Mouse (Mus musculus) bone marrow, adult 2 months (tissue): Measurements from ENCODE around the gene Faf2. TPM values are rescaled to one million over a fixed set of nuclear protein-coding genes. Genes with fewer than 3 reads are reported as not detected.
"Not testable (repeated sequence)": the region's sequence is repeated elsewhere in the genome, so short reads cannot be mapped to it uniquely, and the experiment has no call there.

ENCODE experiments used
- H3K27ac ChIP-seq: fragments of 200-500 bp; 2 replicates; pipeline ENCODE4 v1.5.1; 2012; ENCODE audit warnings: low read depth, mild to moderate bottlenecking, control low read depth, inconsistent platforms, low read length; ENCODE audit not compliant: control insufficient read depth, poor library complexity, insufficient read depth
- H3K4me1 ChIP-seq: fragments of 200-500 bp; 2 replicates; pipeline ENCODE4 v1.6.1; 2011; ENCODE audit warnings: low read length; ENCODE audit not compliant: control insufficient read depth, insufficient read depth
- H3K4me3 ChIP-seq: fragments of 200-500 bp; replicated peaks from 2 replicates; pipeline ENCODE3; 2011; ENCODE audit warnings: mild to moderate bottlenecking, low read depth, low read length, control low read depth; ENCODE audit not compliant: control insufficient read depth
- CTCF ChIP-seq: fragments of 200-500 bp; IDR thresholded peaks from 2 replicates; pipeline ENCODE4 v1.5.1; 2011; ENCODE audit warnings: low read length, control low read depth; ENCODE audit not compliant: control insufficient read depth, insufficient read depth
- POLR2A ChIP-seq: fragments of 200-500 bp; IDR thresholded peaks from 2 replicates; pipeline ENCODE4 v1.6.1; 2011; ENCODE audit warnings: low read depth, mild to moderate bottlenecking, control low read depth, low read length, borderline replicate concordance; ENCODE audit not compliant: control insufficient read depth
- WGBS: fragments of 180-500 bp; shearing (Covaris S2); methylation state at CpG from one replicate; pipeline ENCODE4 v1.1.7; 2018; 5-methylcytosine and 5-hydroxymethylcytosine counted together
- polyA plus RNA-seq: library from polyadenylated mRNA; stranded (reverse); fragments of >200 nt; gene quantifications from 2 replicates; pipeline ENCODE4 v1.2.4, GENCODE M21; 2011; ENCODE audit warnings: low replicate concordance; ENCODE audit not compliant: missing spikeins, insufficient read depth, insufficient read length

The Faf2 gene
- polyA plus RNA-seq, 1 experiment = 26.3 TPM

DNA sequence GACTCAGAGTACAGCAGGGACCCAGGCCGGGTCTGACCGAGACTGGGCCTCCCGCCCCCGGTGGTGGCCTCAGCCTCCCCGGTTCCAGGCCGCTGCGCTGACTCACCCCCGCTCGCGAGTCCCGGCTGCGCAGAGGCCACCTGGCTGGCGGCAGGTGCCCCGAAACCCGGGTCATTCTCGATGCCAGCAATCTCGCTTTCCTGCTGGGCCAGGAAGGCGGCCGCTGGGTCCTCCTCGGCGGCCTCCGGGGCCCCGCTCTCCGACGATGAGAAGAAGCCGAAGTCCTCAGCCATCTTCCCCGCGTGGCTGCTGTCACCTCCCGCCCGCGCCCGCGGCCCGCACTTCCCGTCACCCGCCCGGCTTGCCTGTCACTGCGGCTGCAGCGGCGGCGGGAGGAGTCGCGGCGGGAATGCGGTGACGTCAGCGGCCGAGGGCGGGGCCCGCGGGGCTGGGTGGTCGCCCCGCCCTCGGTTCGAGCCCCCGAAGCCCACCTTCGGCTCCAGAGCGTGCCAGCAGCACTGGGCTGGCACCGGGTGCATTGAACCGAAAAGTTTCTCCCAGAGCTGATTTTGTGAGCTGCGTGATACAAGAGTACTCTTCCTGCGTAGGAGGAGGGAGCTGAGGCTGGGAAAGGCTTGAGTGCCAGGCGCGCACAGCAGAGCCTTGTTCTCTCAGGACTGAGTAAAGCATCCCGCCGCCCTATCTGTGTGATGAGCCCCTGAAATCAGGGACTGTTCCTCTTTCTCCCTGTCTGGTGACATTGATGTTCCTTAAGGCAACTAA is 10.4 kb upstream of the Faf2 start, which contains the start of gene Cltb:
Gene Cltb, minus strand, starts transcription at position 373 of the 783 bp plus-strand sequence.
- WGBS = under 1% methylated on average over 65 of the region's 66 CpGs
- H3K4me1 ChIP-seq = no peaks in the 10 kb centered on the region
- peak within 1 kb of the TSS; percentile 79 for H3K4me3 ChIP-seq
- TF ChIP-seq POLR2A (peak; percentile 25; the same call in 1 of the 2 replicates), CTCF (no peak)
- H3K27ac ChIP-seq = peak within 1 kb of the TSS; percentile 54

- H3K4me1 ChIP-seq, H3K4me3 ChIP-seq, H3K27ac ChIP-seq: not testable (repeated sequence)
- 73% methylated on average over 8 of the region's 8 CpGs for WGBS
Measured at GRCm38 (mm10) chr13:54613141-54613540, 8.4 kb upstream of the Faf2 start.

DNA sequence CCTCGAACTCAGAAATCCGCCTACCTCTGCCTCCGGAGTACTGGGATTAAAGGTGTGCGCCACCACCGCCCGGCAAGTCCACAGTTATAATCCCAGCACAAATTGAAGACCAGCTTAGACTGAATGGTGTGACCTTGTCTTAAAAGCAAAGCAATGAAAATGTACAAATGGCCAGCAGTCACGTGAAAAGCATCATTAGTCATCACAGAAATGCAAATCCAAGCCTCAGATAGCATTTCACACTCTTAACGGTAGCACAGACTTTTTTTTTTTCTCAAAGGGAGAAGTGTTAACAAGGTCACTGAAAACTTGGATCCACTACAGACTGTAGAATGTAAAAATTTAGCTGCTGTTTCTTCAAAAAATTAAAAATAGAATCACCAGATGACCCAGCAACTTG is 5.3 kb upstream of the Faf2 start:
- TF ChIP-seq CTCF (no peak), POLR2A (no peak)
- WGBS = 82% methylated on average over 8 of the region's 8 CpGs
- Histone ChIP-seq H3K4me3 (no peak overlapping the region), H3K4me1 (no peaks in the 10 kb centered on the region; the same call in 1 of the 2 replicates), H3K27ac (no peak overlapping the region)

GRCm38 (mm10) chr13:54616998-54617397 is 4.6 kb upstream of the Faf2 start:
- H3K4me1 ChIP-seq = no peaks in the 10 kb centered on the region; the same call in 1 of the 2 replicates
- no peak overlapping the region for H3K27ac ChIP-seq
- 63% methylated on average over 6 of the region's 6 CpGs for WGBS
- H3K4me3 ChIP-seq = no peak overlapping the region
- no peak for TF ChIP-seq CTCF
- no peak for TF ChIP-seq POLR2A

DNA sequence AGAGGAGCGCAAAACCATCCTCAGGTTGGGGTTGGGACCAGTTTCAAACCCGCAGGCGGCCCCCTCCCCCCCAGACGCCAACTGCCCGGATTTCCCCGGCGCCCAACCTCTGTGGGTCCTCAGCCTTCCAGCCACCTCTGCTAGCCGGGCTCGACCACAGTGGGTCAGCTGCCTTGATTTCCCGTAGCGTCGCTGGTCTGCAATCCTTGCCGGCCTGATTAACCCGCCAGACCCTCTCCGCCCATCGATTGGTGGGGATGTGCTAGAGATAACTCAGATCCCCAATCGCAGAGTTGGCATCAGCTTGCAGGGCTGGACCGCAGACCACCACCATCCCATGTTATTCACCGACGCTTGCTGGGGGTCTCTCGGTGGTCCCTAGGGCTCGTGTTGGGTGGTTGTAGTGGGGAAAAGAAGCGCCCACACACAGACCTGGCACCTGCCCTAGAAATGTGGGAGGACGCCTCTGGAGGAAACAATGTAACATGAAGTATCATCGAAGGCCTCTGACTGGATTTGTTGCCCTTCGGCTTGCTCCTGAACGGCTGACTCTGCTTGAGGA is 457 bp downstream of the Faf2 start:
- TF ChIP-seq CTCF = no peak
- no peak for TF ChIP-seq POLR2A
- Histone ChIP-seq H3K4me3 (peak overlapping the region; percentile 92), H3K4me1 (peaks cover 2% of the 10 kb centered on the region; the same call in 1 of the 2 replicates), H3K27ac (peak overlapping the region; percentile 80)
- WGBS = under 1% methylated on average over 27 of the region's 27 CpGs

DNA sequence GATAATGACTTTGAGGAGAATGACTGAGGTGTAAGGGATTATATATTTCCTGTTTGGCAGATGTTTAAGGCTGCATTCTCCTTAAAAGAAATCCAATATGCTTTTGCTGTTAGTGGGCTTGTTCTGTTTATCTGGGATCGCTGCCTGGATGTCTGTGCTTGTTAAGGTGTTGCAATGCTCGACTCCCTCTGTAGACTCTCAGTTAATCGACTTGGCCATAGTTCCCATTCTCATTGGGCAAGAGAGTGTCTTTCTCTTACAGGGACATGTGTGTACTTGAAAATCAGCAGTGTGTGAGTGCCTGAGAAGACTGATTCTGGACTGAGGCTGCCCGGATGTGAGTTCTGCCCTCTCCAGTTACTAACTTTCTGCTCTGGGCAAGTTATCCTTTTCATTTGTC is 7.5 kb downstream of the Faf2 start:
- H3K27ac ChIP-seq = no peak overlapping the region
- H3K4me1 ChIP-seq = peaks cover 2% of the 10 kb centered on the region; the same call in 1 of the 2 replicates
- WGBS = 52% methylated on average over 4 of the region's 4 CpGs
- no peak overlapping the region for H3K4me3 ChIP-seq
- TF ChIP-seq POLR2A (no peak), CTCF (no peak)

DNA sequence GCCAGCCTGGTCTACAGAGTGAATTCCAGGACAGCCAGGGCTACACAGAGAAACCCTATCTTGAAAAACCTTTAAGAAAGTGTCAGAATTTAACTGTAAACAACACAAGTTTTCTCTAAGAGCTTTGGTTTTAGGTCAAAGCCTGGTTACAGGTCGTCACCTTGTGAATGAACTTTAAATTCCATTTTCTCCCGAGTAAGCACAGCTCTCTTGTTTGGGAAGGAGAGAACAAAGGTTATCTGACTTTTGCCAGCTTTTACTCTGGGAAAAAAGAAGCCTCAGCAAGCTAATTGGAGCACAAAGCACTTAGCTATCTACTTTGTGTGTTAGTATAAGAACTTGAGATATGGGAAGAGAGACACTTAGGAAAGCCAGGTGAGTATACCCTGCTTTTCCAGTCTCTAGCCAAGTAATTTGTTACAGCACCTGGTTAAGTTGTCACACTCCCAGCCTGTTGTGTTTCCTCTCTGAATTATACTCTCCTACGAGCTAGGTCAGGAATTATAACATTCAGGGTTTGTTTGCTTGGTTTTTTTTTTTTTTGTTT is 11.2 kb downstream of the Faf2 start:
- H3K27ac ChIP-seq = no peak overlapping the region
- no peak for TF ChIP-seq POLR2A
- TF ChIP-seq CTCF = no peak
- no peak overlapping the region for H3K4me3 ChIP-seq
- no peaks in the 10 kb centered on the region for H3K4me1 ChIP-seq
- WGBS = 83% methylated on average over 3 of the region's 3 CpGs

GRCm38 (mm10) chr13:54635011-54635410 is 13.4 kb downstream of the Faf2 start:
- 93% methylated on average over 3 of the region's 3 CpGs for WGBS
- Histone ChIP-seq H3K4me1 (no peaks in the 10 kb centered on the region), H3K27ac (no peak overlapping the region), H3K4me3 (no peak overlapping the region)
- TF ChIP-seq CTCF = no peak
- no peak for TF ChIP-seq POLR2A
